Mouse (Mus musculus) neutrophil, adult 65 days (primary cell): Measurements from ENCODE around the gene 2610044O15Rik8. TPM values are rescaled to one million over a fixed set of nuclear protein-coding genes. Genes with fewer than 3 reads are reported as not detected.

ENCODE experiments used
- total RNA-seq: library from RNA; stranded (reverse); gene quantifications from 2 replicates; pipeline ENCODE4 v1.2.4, GENCODE M21; 2023

Gene 2610044O15Rik8
- 3.1 and 3.3 TPM in 2 replicates for total RNA-seq

GRCm38 (mm10) chr8:129234027-129234733, at the start of gene 2610044O15Rik8:
Gene 2610044O15Rik8 (minus strand): TSS chr8:129234406.

Other genes with a start within 250 kb of the 2610044O15Rik8 start
- gene Ccdc7a, start 168.9 kb downstream of the 2610044O15Rik8 start, total RNA-seq: not detected in 2 replicates
- not detected in 2 replicates for gene Ccdc7b, start 167.3 kb downstream of the 2610044O15Rik8 start, total RNA-seq
- not detected in 2 replicates for gene Gm10999, start 102.7 kb downstream of the 2610044O15Rik8 start, total RNA-seq